Mouse (Mus musculus): Measurements from ENCODE around the gene Cpsf3.

Cpsf3 gene

GRCm38 (mm10) chr12:21318143-21318895 lies 33.1 kb downstream of the Cpsf3 start:
- no peak for TF ChIP-seq GATA4 (IDR thresholded peaks at IDR 0.05; ENCODE audit: insufficient replicate concordance, low read length)

- TF ChIP-seq GATA4 (IDR thresholded peaks at IDR 0.05; ENCODE audit: insufficient replicate concordance, low read length), result no peak
These were observed 35.1 kb downstream of the Cpsf3 start for GRCm38 (mm10) chr12:21320317-21320716.

- no peak for TF ChIP-seq GATA4 (IDR thresholded peaks at IDR 0.05; ENCODE audit: insufficient replicate concordance, low read length)
These were observed 36.0 kb downstream of the Cpsf3 start for GRCm38 (mm10) chr12:21321170-21321569.

- TF ChIP-seq GATA4 (IDR thresholded peaks at IDR 0.05; ENCODE audit: insufficient replicate concordance, low read length), result no peak
These were observed 37.1 kb downstream of the Cpsf3 start for GRCm38 (mm10) chr12:21322296-21322695.

GRCm38 (mm10) chr12:21322856-21323255 lies 37.7 kb downstream of the Cpsf3 start:
- no peak for TF ChIP-seq GATA4 (IDR thresholded peaks at IDR 0.05; ENCODE audit: insufficient replicate concordance, low read length)

- TF ChIP-seq GATA4 (IDR thresholded peaks at IDR 0.05; ENCODE audit: insufficient replicate concordance, low read length), result no peak
These were observed 38.9 kb downstream of the Cpsf3 start for GRCm38 (mm10) chr12:21324101-21324500.

GRCm38 (mm10) chr12:21325266-21325665 lies 40.1 kb downstream of the Cpsf3 start:
- TF ChIP-seq GATA4 (IDR thresholded peaks at IDR 0.05; ENCODE audit: insufficient replicate concordance, low read length), result no peak

- TF ChIP-seq GATA4 (IDR thresholded peaks at IDR 0.05; ENCODE audit: insufficient replicate concordance, low read length), result no peak
These were observed 41.1 kb downstream of the Cpsf3 start for GRCm38 (mm10) chr12:21326325-21326724.

- no peak for TF ChIP-seq GATA4 (IDR thresholded peaks at IDR 0.05; ENCODE audit: insufficient replicate concordance, low read length)
These were observed 44.6 kb downstream of the Cpsf3 start for GRCm38 (mm10) chr12:21329661-21330400.

GRCm38 (mm10) chr12:21330961-21331576 lies 45.9 kb downstream of the Cpsf3 start:
- TF ChIP-seq GATA4 (IDR thresholded peaks at IDR 0.05; ENCODE audit: insufficient replicate concordance, low read length), result no peak

GRCm38 (mm10) chr12:21331711-21332110 lies 46.5 kb downstream of the Cpsf3 start:
- no peak for TF ChIP-seq GATA4 (IDR thresholded peaks at IDR 0.05; ENCODE audit: insufficient replicate concordance, low read length)

GRCm38 (mm10) chr12:21333021-21333420 lies 47.8 kb downstream of the Cpsf3 start:
- no peak for TF ChIP-seq GATA4 (IDR thresholded peaks at IDR 0.05; ENCODE audit: insufficient replicate concordance, low read length)

GRCm38 (mm10) chr12:21333766-21334165 lies 48.6 kb downstream of the Cpsf3 start:
- TF ChIP-seq GATA4 (IDR thresholded peaks at IDR 0.05; ENCODE audit: insufficient replicate concordance, low read length), result no peak

GRCm38 (mm10) chr12:21335869-21336268 lies 50.7 kb downstream of the Cpsf3 start:
- TF ChIP-seq GATA4 (IDR thresholded peaks at IDR 0.05; ENCODE audit: insufficient replicate concordance, low read length), result no peak

GRCm38 (mm10) chr12:21337171-21337570 lies 52.0 kb downstream of the Cpsf3 start:
- TF ChIP-seq GATA4 (IDR thresholded peaks at IDR 0.05; ENCODE audit: insufficient replicate concordance, low read length), result no peak

- no peak for TF ChIP-seq GATA4 (IDR thresholded peaks at IDR 0.05; ENCODE audit: insufficient replicate concordance, low read length)
These were observed 55.5 kb downstream of the Cpsf3 start for GRCm38 (mm10) chr12:21340674-21341073.
